Mouse (Mus musculus) CH12F3 (cell line): ENCODE data around the gene Lsm4.

Source experiments
- in situ Hi-C: fragments of 300-500 bp; cut with MboI; formaldehyde crosslinking; loops from 2 replicates; pipeline ENCODE4 v1.14.3; 2020; ENCODE audit warnings: low sequenced_read_pairs

The Lsm4 gene

DNA sequence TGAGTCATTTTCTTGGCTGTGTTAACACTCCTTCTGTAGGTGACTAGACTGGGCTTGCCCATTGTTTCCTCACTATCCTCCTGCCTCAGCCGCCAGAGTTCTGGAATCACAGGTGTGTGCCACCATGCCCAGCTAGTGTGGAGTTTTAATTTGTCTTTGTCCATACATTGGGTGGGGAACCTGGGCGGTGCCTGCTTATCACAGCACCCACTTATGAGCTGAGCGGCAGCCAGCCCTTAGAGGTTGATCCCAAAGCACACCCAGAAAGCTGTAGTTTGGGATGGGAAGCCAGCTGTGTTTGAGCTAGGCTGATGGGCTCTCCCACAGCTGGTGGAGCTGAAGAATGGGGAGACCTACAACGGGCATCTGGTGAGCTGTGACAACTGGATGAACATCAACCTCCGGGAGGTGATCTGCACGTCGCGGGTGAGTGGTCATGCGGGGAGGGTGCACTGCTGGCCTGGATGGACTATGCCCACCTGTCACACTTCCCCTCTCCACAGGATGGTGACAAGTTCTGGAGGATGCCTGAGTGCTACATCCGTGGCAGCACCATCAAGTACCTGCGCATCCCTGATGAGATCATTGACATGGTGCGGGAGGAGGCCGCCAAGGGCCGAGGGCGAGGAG, 4.5 kb downstream of the Lsm4 start:
- in situ Hi-C loops = no loop called here

DNA sequence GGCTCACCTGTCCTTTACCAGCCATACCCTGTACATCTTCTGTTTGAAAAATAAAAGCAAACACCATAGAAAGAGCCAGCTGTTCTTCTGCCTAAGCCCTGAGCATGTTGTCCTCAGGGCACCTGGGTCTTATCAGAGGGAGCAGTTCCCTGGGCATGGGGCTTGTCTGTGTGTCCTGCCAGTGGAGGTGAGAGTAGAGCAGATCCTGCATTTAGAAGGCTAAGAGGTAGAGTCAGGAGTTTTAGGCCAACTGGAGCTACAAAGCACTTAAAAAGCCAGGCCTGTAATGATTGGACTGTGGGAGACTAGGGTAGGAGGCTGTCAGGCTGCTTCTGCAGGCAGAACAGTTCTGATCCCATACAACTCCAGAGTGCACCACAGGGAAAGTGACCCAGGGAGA, 5.6 kb downstream of the Lsm4 start:
- in situ Hi-C loops = no loop called here

DNA sequence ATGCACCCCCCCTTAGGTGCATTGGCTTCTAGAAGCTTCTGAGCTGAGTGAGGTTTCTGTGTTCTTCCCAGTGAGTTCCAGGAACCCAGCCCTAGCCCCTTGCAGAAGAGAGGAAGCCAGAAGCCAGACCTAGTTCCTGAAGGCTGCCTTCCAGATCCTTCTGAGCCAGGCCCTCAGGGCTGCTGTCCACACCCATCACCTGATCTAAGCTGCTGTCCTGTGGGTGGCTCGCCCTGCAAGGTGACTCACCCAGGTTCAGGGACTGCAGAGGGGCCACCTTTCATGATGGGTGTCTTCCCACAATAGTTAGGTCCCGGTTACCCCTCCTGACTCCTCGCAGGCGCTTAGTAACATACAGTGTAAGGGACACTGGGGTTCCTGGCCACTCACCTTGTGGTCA, 6.4 kb downstream of the Lsm4 start:
- in situ Hi-C loops = no loop called here

DNA sequence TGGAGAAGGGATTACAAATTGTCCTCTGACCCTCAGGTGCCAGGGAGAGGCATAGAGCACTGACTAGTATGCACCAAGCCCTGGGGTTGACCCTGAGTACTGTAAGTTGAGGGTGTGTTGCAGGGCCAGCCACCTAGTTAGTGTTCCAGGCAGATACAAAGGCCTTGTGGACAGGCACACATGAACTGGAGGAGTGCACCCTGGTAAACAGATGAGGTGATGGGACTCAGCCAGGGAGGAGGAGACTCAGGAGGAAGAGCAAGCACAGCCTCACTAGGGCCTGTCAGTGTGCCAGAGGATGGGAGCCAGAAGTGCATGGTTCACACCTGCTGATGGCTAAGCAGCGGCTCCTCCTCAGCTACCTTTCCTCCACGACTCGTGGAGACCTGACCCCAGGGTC, 7.0 kb downstream of the Lsm4 start:
- in situ Hi-C loops = no loop called here

DNA sequence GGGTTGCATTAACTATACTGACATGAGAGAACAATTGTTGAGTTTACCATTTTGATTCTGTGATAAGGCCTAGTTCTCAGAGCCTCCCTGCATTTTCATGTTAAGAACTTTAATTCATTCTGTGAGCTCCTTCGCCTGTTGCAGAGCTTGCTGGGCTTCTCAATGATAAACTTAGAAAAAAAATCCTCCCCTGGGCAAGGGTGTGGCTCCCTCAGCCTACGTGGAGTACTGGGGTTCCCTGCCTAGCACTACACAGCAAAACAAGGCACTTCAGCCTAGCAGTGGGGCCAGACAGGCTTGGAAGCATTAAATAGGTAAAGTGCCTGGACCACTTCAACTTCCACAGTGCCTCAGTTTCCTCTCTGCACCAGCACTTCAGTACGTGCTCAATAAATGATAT, 8.4 kb downstream of the Lsm4 start:
- in situ Hi-C loops = no loop called here

DNA sequence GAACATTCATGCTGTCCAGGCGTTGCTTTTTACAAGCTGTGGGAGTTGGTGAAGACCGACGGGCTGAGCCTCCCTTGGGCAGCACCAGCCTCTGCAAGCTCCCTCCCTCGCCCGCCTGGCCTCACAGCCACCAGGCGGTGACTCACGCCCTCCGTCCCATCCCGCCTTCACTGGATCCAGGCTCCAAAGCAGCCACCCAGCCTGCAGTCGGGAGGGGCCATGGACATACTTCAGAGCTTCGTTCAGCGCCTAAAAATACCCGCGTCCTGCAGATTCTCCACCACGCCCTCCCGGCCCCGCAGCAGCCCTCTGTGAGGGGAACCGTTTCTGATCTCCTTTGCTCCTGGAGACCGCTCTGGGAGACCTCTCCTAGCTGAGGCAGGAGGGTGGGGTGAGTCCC, 9.1 kb downstream of the Lsm4 start:
- in situ Hi-C loops = no loop called here

DNA sequence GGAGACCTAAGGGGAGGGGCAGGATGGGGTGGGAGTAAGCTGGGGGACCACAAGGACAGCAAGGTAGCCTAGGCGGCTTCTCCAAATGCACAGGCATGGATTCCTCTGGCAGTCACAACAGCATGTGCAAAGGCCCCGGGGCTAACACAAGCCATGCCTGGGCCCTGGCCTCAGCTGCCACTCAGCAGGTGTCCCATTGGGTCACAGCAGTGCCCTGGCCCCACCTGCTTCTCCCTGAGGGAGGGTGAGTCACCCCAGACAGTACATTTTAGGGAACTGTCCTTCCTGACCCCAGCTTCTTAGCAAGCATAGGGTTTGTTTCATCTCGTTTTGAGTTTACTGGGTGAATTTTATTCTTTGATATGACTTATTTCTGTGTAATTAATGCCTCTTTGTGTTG, 9.6 kb downstream of the Lsm4 start:
- in situ Hi-C loops = no loop called here

DNA sequence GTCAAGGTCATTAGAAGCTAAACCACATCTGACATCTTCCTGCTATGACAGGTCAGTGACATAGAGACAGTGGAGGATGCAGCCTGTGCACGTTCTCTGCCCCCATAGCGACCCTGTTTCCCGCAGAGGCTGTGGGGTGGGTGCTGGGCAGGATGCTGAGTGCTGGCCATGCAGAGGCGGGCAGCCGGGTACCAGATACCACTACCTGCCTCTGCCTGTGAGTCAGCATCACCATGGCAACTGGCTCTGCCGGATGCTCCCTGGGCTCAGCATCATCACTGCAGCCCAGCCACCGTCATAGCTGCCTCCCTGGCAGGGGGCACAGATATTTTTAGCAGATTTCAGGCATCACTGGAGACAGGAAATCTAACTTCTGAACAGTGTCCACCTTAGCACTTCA, 11.2 kb downstream of the Lsm4 start:
- in situ Hi-C loops = no loop called here

DNA sequence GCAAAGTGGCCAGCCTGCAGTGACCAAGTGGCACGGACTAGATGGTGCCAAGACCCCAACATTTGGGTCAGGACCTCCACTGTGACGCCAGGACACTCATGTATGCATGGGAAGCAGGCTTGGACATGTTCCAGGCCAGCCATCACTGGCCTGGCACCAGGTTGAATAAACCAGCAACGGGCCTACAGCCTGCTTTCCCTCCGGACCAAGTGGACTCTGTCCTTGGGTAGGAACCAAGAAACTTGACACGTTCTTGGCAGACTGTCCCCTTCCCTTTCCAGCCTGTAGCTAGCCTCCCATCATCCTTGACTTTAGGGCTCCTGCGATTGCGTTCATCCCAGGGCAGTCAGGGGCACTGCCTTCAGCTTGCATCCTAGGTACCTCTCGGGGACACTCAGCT, 14.5 kb downstream of the Lsm4 start:
- in situ Hi-C loops = no loop called here

DNA sequence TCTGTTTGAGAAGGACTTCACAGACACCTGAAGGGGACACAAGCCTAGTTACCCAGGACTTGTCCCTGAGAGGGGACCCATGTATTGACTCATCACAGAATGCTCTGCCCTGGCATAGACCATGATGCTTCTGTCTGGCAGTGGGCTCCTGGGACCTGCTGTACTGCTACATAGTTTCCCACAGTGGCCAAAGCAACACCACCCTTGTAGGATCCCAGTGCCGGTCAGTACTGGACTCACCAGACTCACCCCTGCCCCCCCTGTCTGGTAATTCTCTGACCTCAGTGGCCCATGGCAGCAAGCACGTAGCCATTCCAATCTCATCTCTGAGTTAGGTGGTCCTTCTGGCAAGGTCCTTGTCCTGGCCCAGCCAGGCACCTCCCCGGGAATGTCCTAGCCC, 15.1 kb downstream of the Lsm4 start:
- in situ Hi-C loops = no loop called here

DNA sequence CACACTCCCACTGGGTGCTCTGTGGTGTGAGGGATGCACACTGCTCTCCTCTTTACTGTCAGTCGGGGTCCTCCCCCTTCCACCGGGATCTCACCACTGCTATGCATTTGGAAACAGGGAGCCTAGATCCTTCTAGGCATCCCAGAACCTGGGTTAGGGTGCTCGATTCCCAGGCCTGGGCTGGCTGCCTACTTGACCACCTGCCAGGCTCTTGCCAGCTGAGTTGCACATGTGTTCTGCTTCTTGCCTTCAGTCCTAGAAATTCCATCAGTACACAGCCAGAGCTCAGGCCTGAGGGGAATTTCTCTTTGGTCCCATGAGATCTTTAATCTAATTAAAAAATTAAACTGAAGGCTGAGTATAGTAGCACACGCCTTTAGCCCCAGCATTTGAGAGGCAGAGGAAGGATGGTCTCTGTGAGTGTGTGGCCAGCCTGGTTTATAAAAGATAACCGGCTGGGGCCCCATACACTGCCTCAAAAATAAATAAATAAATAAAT, 16.9 kb downstream of the Lsm4 start:
- in situ Hi-C loops = no loop called here

DNA sequence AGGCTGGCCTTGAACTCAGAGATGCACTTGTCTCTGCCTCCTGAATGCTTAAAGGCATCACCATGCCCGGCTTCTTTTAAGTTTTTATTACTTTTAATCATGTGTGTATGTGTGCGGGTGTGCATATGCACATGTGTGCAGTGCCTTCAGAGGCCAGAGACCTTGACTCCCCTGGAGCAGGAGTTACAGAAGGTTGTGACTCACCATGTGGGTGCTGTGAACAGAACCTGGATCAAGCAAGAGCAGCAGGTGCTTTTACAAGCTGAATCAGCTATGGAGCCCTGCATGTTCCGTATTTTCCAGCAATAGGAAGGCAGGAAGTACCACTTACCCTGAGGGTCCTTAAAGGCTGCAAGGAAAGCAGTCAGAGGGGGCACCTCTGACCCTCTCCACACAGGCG, 18.2 kb downstream of the Lsm4 start:
- in situ Hi-C loops = no loop called here

DNA sequence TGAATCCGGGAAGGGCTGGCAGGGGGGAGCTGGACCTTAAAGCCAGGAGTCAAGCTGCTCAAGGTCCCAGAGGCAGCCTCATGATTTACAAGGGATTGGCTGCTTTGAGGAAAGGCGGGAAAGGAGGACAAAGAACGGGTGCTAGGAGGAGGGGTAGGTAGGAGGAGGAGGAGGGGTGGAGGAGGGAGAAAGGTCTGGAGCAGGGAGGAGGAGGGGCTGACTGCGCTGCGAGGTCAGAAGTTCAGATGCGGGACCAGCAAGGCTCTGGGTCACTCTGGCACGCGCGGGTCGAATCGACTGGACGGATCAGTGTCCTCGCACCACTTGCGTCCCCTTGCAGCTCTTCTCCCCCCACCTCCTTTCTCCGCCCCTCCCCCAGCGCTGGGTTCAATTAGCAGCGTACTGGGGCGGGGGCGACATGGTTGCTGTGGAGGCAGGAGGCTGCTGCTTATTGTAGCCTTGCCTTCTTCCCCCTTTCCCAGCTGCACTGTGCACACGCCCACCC, 18.7 kb downstream of the Lsm4 start:
- in situ Hi-C loops = no loop called here

DNA sequence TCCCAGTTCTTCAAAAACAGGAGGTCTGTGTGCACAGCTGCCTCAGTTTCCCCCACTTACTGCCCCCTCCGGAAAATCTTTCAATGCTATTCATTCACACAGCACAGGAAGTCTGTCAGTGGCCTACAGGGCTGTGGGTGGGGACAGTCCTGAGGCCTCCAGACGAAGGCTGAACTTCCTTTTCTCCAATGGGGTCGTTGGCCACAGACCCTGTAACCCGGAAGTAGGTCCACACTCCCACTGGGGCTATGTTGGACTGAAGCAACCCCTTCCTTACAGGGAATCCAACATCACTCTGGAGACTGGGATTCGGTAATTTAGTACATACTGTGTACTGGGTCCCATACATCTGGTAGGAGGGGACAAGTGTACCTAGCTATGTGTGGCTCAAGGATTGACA, 20.6 kb downstream of the Lsm4 start:
- in situ Hi-C loops = no loop called here

DNA sequence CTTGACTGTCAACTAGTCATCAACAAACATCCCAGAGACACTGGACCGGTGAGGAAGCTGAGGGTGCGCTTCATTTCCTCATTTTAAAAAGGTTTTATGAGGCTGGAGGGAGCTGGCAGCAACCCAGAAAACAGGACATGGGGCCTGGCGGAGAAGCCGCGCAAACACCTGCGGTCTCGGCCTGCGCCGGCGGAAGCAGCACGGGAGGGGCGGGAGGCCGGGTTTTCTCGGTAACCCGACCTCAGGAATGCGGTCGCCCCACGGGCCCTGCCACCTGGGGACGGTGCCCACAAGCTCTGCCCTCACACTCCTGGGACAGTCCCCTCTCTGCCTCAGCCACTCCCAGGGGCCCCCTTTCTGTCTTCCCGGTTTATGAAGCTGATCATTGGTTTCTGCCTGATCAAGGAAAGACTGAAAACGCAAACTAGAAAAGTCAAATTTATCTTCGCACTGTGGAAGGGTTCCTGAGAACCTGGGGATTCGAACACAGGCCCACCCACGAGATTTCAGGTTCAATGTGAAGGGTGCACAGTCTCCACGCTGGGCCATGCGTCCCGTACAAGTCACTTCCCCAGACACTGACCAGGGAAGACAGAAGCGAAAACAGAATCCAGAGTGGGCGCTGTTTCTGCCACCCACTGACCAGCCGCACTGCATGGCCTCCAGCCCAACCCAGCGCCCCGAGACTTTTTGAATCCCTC, 22.4 kb downstream of the Lsm4 start:
- in situ Hi-C loops = no loop called here

DNA sequence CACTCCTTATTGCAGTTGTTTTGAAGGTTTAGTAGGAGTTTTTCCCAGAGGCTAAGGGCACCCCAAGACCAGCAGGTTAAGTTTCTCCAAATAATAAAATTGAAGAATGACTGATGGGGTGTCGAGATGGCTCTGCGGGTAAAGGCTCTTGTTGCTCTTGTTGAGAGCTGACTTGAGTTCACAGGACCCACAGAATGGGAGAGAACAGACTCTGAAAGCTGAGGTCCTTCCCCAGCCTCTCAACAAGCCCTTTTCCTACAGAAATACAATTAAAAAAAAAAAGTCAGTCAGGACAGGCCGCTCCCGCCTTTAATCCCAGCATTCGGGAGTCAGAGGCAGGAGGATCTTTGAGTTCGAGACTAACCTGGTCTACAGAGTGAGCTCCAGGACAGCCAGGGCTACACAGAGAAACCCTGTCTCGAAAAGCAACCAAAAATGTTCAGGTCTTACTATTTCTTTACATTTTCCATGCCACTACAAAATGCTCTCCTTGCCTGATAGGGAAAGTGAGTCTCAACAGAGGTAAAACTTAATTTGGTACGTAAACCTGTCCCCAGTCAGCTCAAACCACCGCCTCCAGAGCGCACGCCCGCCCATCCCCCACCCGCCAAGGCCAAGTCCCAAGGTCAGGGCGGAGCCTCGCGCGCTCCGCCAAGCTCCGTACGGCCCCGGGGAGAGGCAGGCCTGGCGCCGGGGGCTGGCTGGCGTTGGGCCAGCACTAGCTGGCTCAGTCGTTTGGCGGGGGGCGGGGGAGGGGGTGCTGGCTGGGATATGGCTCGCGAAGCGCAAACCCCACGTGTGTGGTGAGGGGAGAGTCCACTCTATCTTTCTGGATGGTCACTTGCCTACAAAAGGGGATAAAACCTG, 23.2 kb downstream of the Lsm4 start:
- in situ Hi-C loops = no loop called here

DNA sequence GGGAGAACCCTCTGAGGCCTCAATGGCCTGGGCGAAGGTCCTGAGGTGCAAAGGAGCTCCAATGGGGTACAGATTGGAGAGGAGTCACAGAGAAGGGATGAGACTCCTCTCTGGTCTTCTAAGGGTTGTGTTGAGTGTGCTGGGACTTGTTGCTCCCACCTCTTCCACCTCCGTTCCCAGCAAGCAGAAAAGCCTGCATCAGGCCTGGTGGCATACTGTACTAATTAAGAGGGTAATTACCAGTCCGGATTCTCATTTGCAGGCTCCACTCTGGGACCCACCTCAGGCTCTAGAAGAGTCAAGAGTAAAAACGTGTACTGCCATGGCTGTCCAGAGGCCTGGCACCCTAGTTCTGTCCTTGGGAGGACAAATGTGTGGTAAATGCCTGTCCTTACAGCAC, 23.9 kb downstream of the Lsm4 start:
- in situ Hi-C loops = no loop called here

DNA sequence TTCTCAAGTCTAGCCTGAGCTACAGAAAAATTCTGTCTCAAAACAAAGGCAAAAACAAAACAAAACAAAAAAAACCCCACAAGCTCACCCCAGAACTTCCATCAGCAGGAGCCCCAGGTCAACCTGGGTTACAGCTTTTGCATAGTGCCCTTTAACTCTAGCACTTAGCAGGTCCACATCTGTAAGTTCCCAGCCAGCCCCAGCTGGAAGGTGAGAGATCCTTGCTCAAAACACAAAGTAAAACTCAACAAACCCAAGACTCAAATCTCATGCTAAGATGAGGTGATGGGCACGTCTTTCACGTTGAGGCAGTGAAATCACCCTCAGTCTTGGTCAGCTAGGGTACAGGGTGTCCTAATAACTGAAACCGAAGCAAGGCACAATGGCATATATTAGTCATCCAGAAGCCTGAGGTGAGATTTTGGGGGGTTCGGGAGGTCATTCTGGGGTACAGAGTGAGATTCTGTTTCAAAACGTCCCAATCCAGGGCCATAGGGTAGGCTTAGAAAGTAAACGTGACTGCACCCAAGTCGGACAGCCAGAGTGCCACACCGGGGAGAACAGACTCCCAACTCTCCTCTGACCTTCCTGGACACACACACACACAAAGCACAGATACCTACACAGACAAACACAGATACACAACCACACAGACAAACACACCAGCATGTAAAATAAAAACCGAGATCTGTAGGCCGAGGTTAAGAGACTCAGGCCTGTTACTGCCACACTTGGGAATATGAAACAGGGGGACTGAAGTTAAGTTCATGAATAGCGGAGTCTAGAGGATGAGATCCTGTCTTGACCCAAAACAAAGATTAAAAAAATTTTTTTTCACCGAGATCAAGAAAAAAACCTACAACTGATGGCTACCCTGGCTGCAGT, 24.6 kb downstream of the Lsm4 start:
- in situ Hi-C loops = no loop called here

DNA sequence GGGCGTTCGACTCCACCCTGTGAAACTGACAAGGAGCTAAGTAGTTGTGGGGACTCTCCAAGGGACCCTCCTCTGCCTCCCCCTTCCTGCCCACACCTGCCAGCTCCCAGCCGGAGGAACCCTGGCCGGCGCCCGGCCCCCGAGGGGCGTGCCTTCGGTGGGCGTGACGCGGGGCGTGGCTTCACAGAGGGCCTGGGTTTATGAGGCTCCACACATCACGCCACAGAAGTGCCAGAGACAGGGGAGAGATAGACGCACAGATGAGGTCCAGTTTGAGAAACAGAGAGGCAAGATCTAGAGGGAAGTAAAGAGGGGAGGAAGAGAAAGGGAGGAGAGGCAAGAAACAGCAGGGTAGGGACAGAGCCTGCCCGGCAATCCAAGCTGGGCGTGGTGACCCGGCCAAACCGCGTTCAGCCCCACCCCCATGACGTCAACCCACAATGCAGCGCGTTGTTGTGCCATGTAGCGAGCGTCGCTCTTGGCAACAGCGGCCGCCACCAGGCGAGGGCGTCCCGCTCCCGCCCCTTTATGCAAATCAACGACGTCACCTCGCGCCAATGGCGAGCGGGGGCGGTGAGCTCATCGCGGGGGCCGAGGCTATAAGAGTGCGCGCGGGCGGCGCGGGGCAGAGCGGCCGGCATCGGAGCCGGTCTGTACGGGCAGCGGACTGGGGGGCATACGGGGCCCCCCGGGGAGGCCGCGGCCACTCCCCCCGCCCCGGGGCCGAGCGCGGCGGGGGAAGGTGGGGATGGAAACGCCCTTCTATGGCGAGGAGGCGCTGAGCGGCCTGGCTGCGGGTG, 25.5 kb downstream of the Lsm4 start, which contains the start of gene Jund:
Gene Jund (plus strand): TSS at position 640 of the 800 bp plus-strand sequence.
- in situ Hi-C loops = no loop called here
